Mouse (Mus musculus) thymus, adult 2 months (tissue): ENCODE measurements at regions not wholly inside any gene's neighbourhood (a gene's known extent, or its start where the extent isn't known, plus 50 kb on each side); places are given as distances from the start of the nearest gene placed in this dataset.

ENCODE experiments used
- DNase-seq: peaks from one replicate; pipeline ENCODE4 v3.0.0; 2021
- H3K27ac ChIP-seq: fragments of 200-500 bp; 2 replicates; pipeline ENCODE4 v1.5.1; 2012; ENCODE audit warnings: low read length, control low read depth; ENCODE audit not compliant: control insufficient read depth, insufficient read depth
- H3K27me3 ChIP-seq: fragments of 200-500 bp; 2 replicates; pipeline ENCODE4 v1.6.1; 2012; ENCODE audit warnings: mild to moderate bottlenecking, low read length, moderate library complexity, mixed read lengths; ENCODE audit not compliant: control insufficient read depth, insufficient read depth
- H3K36me3 ChIP-seq: fragments of 200-500 bp; 2 replicates; pipeline ENCODE4 v1.6.1; 2012; ENCODE audit warnings: mild to moderate bottlenecking, low read length, moderate library complexity; ENCODE audit not compliant: control insufficient read depth, insufficient read depth
- H3K4me1 ChIP-seq: fragments of 200-500 bp; replicated peaks from 2 replicates; pipeline ENCODE4 v1.6.1; 2012; ENCODE audit warnings: low read length; ENCODE audit not compliant: control insufficient read depth, insufficient read depth
- H3K4me3 ChIP-seq: fragments of 200-500 bp; 2 replicates; pipeline ENCODE4 v1.5.1; 2012; ENCODE audit warnings: mild to moderate bottlenecking, low read length, control low read depth, moderate library complexity; ENCODE audit not compliant: control insufficient read depth, insufficient read depth
- CTCF ChIP-seq: fragments of 200-500 bp; IDR thresholded peaks from 2 replicates; pipeline ENCODE4 v1.5.1; 2012; ENCODE audit warnings: mild to moderate bottlenecking, control low read depth, low read length, moderate library complexity, borderline replicate concordance; ENCODE audit not compliant: control insufficient read depth, poor library complexity, insufficient read depth; ENCODE audit errors: extremely low read depth
- POLR2A ChIP-seq: fragments of 200-500 bp; IDR thresholded peaks from 2 replicates; pipeline ENCODE4 v1.6.1; 2012; ENCODE audit warnings: mild to moderate bottlenecking, low read length, control low read depth, moderate library complexity; ENCODE audit not compliant: control insufficient read depth, poor library complexity, insufficient read depth; ENCODE audit errors: extremely low read depth
- WGBS: fragments of 180-500 bp; shearing (Covaris S2); methylation state at CpG from one replicate; pipeline ENCODE4 v1.1.7; 2018; 5-methylcytosine and 5-hydroxymethylcytosine counted together

DNA sequence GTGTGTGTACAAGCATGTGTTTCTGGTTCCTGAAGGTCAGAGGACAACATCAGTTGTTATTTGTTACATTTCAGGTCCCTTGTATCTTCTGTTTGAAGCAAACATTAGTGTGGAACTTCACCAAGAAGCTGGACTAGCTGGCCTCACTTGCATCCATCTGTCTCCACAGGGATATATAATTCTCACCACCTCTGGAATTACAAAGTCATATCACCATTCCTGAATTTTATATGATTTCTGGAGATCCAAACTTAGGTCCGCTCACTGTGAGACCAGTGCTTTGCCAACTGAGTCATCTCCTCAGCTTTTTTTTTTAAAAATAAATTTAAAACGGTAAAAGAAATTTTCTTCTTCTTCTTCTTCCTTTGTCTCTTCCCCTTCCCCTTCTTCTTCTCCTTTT, 311.3 kb upstream of the Zmiz1 start:
- Histone ChIP-seq H3K36me3 (no peaks in the 10 kb centered on the region), H3K27ac (no peak overlapping the region), H3K4me1 (no peaks in the 10 kb centered on the region), H3K4me3 (no peak overlapping the region), H3K27me3 (no peaks in the 10 kb centered on the region)
- 86% methylated on average over 2 of the region's 2 CpGs for WGBS
- TF ChIP-seq CTCF (no peak), POLR2A (no peak)
- DNase-seq, result no peak

DNA sequence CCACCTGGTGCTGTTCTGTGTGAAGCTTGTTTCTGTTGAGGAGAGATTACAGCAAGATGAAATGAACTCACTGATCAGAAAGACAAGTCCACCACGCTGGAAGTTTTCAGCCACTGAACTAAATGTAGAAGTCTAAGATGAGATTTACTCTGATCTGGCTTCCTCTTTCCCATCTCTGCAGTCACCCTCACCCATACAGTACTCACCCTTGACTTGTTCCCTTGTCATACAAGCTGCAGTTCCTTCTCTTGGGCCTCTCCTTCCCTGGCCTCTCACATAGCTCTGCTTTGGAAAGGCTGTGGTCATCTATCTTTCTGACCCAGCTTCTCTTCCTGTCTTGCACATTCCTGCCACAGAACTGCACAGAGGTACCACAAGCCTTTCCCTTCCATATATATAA, 308.0 kb upstream of the Zmiz1 start:
- Histone ChIP-seq H3K36me3 (no peaks in the 10 kb centered on the region), H3K27me3 (no peaks in the 10 kb centered on the region), H3K4me3 (no peak overlapping the region), H3K4me1 (peaks cover 8% of the 10 kb centered on the region), H3K27ac (no peak overlapping the region)
- WGBS, result 24% methylated on average over 1 of the region's 1 CpGs
- no peak for DNase-seq
- TF ChIP-seq POLR2A (no peak), CTCF (no peak)

DNA sequence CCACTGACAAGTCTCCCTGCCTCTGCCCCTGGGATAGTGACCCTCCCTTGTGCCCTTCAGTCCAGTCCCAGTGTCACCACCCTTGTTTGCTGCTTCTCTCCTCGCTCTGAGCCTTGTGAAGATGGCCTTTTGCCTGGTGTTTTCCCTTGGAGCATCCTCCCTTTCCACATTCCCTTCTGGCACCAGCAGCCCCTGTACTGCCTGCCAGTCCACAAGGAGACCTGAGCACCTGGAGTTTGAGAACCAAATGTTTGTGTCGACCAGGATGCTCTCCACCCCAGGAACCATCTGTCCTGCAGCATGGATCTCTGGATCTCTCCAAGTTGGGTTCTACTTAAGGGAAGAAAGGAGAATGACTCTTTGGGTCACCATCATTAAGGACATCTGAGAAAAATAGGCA, 307.5 kb upstream of the Zmiz1 start:
- no peak for DNase-seq
- 97% methylated on average over 2 of the region's 2 CpGs for WGBS
- no peaks in the 10 kb centered on the region for H3K36me3 ChIP-seq
- H3K27ac ChIP-seq, result no peak overlapping the region
- H3K27me3 ChIP-seq, result no peaks in the 10 kb centered on the region
- peaks cover 13% of the 10 kb centered on the region for H3K4me1 ChIP-seq
- no peak for TF ChIP-seq CTCF
- H3K4me3 ChIP-seq, result no peak overlapping the region

DNA sequence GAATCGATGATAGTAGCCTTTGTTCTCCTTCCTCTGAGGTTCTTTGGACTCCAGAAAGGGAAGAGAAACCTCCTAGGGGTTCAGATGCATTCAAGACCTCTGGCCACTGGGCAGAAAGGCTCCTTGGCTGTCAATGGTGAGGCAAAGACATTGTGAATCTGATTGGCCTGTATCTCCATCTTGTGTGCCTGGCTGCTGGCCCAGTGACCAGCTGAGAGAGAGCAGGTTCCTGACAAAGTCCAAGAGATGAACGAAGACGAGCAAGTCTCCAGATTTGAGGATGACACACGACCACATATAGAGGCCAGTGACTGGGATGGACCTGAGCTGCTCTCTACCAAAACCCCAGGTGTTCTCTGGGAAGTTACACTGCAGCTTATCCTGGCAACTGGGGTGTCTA, 305.4 kb upstream of the Zmiz1 start:
- H3K27me3 ChIP-seq, result no peaks in the 10 kb centered on the region
- WGBS, result 93% methylated on average over 4 of the region's 4 CpGs
- H3K4me1 ChIP-seq, result peaks cover 13% of the 10 kb centered on the region
- H3K36me3 ChIP-seq, result no peaks in the 10 kb centered on the region
- no peak for DNase-seq
- no peak overlapping the region for H3K4me3 ChIP-seq
- TF ChIP-seq CTCF (no peak), POLR2A (no peak)
- no peak overlapping the region for H3K27ac ChIP-seq

DNA sequence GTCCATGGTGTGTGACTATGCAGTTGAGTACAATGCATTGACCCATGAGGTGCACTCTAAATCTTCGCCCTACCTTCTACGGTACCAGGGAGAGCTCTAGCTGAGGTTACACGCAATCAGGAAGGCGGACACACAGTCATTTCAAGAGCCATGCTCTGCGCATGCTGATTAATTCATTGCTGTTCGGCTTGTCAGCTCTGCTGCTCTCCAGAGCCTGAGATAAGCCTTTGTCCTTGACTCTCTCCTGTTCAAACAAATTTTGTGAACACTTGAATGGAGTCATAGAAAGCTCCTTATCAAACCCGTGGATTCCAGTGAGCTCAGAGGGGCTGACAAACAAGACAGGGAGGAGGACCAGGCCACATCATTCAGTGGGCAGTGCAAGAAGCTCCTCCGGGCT, 304.8 kb upstream of the Zmiz1 start:
- DNase-seq, result no peak
- Histone ChIP-seq H3K36me3 (no peaks in the 10 kb centered on the region), H3K27ac (no peak overlapping the region), H3K4me3 (no peak overlapping the region), H3K27me3 (no peaks in the 10 kb centered on the region), H3K4me1 (peaks cover 13% of the 10 kb centered on the region)
- 96% methylated on average over 8 of the region's 8 CpGs for WGBS
- TF ChIP-seq POLR2A, result no peak
- no peak for TF ChIP-seq CTCF

DNA sequence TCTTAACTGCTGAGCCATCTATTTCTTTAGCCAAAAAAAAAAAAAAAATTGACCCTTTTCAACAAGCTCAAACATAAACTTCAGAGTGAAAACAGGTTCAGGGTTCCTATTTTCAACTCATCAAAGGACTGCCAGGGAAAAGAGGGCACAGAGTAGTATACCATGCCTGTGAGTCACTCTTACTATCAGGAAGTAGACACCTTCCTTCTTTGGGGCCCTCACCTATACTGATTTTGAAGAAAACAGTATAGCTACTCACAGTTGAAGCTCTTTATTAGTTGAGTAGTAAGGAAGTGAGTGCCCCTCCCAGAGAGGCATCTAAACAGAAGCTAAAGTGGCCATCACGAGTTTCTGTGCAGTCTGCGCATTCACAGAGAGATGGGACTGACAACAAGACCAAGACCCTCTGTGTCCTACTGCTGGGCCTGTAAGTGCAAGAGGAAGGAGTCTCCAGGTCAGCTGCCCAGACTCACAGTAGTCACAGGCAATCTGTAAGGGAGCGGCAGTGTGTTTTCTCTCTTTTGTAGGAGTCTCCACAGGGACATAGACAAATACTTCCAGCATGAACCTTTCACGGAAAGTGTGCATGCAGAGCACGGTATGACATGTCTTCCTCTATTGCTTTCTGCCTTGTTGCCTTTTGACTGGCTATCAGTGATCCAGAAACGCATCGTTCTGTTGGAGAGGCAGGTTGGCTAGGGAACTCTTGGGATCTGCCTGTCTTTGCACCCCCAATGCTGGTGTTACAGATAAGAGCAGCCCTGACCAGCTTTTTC, 303.8 kb upstream of the Zmiz1 start:
- H3K4me3 ChIP-seq, result no peak overlapping the region
- TF ChIP-seq POLR2A (no peak), CTCF (no peak)
- H3K27me3 ChIP-seq, result no peaks in the 10 kb centered on the region
- DNase-seq, result no peak
- peaks cover 13% of the 10 kb centered on the region for H3K4me1 ChIP-seq
- WGBS, result 90% methylated on average over 7 of the region's 7 CpGs
- H3K36me3 ChIP-seq, result no peaks in the 10 kb centered on the region
- no peak overlapping the region for H3K27ac ChIP-seq

DNA sequence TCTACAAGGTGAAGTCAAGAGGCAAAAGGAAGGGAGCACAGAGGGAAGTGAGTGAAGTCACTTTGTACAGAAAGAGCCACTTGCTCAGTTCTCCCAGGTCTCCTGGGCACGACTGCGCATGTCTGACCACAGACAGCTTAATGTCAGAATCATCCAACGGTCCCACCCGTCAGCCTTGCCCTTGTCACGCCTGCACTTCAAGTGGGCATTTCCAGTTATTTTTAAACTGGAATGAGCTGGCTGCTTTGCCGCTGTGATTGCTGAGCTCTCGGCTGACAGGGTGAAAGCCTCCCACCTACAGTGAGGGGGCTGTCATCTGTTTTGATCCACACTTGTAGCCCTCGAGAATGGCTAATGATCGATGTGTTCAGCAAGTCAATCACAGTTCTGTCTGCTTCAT, 302.8 kb upstream of the Zmiz1 start:
- 34% methylated on average over 9 of the region's 9 CpGs for WGBS
- peak; percentile 32 for DNase-seq
- Histone ChIP-seq H3K4me3 (no peak overlapping the region), H3K36me3 (no peaks in the 10 kb centered on the region), H3K27me3 (no peaks in the 10 kb centered on the region), H3K4me1 (peaks cover 15% of the 10 kb centered on the region), H3K27ac (no peak overlapping the region)
- TF ChIP-seq POLR2A (no peak), CTCF (no peak)
